Mouse (Mus musculus) myocyte (in vitro differentiated cells): ENCODE data around the gene Bmp6.

ENCODE experiments used
- E2F4 ChIP-seq: IDR thresholded peaks from one replicate; pipeline ENCODE4 v1.6.1; 2011; ENCODE audit warnings: mild to moderate bottlenecking, control low read depth, moderate library complexity; ENCODE audit not compliant: insufficient read depth
- MYOD1 ChIP-seq, 3 experiments: IDR thresholded peaks; one replicate each; pipeline ENCODE4 v1.6.1; 2011; ENCODE audit warnings: control low read depth in 2 of 3, low read depth in 2 of 3, mild to moderate bottlenecking in 2 of 3, moderate library complexity in 1 of 3; ENCODE audit not compliant: insufficient read length in 2 of 3, control insufficient read depth in 1 of 3
- MYOG ChIP-seq, 3 experiments: IDR thresholded peaks; one replicate each; pipeline ENCODE4 v1.6.1; 2011; ENCODE audit warnings: control low read depth in 2 of 3, low read depth in 2 of 3, mild to moderate bottlenecking in 2 of 3; ENCODE audit not compliant: insufficient read length in 2 of 3, control insufficient read depth in 1 of 3, insufficient read depth in 1 of 3
- POLR2A ChIP-seq: IDR thresholded peaks from one replicate; pipeline ENCODE4 v1.6.1; 2011; ENCODE audit warnings: low read depth, mild to moderate bottlenecking, control low read depth, moderate library complexity; ENCODE audit not compliant: insufficient read length
- POLR2AphosphoS2 ChIP-seq: IDR thresholded peaks from one replicate; pipeline ENCODE4 v1.6.1; 2011; ENCODE audit warnings: low read depth, control low read depth; ENCODE audit not compliant: insufficient read length
- REST ChIP-seq: IDR thresholded peaks from one replicate; pipeline ENCODE4 v1.6.1; 2011; ENCODE audit warnings: mild to moderate bottlenecking, control low read depth, moderate library complexity; ENCODE audit not compliant: insufficient read depth, insufficient read length
- TCF12 ChIP-seq: IDR thresholded peaks from one replicate; pipeline ENCODE4 v1.6.1; 2011; ENCODE audit warnings: mild to moderate bottlenecking, control low read depth; ENCODE audit not compliant: poor library complexity, insufficient read depth, severe bottlenecking
- TCF3 ChIP-seq: IDR thresholded peaks from one replicate; pipeline ENCODE4 v1.6.1; 2011; ENCODE audit warnings: low read depth, control low read depth; ENCODE audit not compliant: insufficient read length
- USF1 ChIP-seq: IDR thresholded peaks from one replicate; pipeline ENCODE4 v1.6.1; 2011; ENCODE audit warnings: low read depth, mild to moderate bottlenecking, control low read depth, moderate library complexity

GRCm38 (mm10) chr13:38393444-38393843 lies 48.5 kb downstream of the Bmp6 start:
- no peak for TF ChIP-seq POLR2A
- TF ChIP-seq TCF12: no peak
- no peak for TF ChIP-seq MYOD1 (IDR thresholded peaks at IDR 0.05; ENCODE audit: control insufficient read depth in 1 of 3, insufficient read length in 2 of 3, low read depth in 2 of 3)
- no peak for TF ChIP-seq MYOG (IDR thresholded peaks at IDR 0.05; ENCODE audit: control insufficient read depth in 1 of 3, insufficient read depth in 1 of 3, insufficient read length in 2 of 3, low read depth in 2 of 3)
- TF ChIP-seq POLR2AphosphoS2: no peak
- TF ChIP-seq E2F4: no peak
- TF ChIP-seq TCF3: no peak
- TF ChIP-seq USF1: no peak
- TF ChIP-seq REST: no peak
